Mouse (Mus musculus) heart, embryonic 11.5 days (tissue): ENCODE results near the gene Chst3. TPM values are rescaled to one million over a fixed set of nuclear protein-coding genes. Genes with fewer than 3 reads are reported as not detected.
A peak's percentile ranks its signal among the peaks of the same experiment; 100 is the strongest.
"Not testable (repeated sequence)": the region's sequence is repeated elsewhere in the genome, so short reads cannot be mapped to it uniquely, and the experiment has no call there.

Experiments
- ATAC-seq: fragments of 200-750 bp; cut with Nextera tagmentation; replicated peaks from 2 replicates; pipeline ENCODE4 v1.8.0; 2017; ENCODE audit warnings: moderate library complexity; ENCODE audit not compliant: insufficient number of reproducible peaks, low FRiP score, low TSS enrichment
- H3K27ac ChIP-seq: fragments of 300-500 bp; sonication (generic); 2 replicates; pipeline ENCODE4 v1.5.1; 2014; ENCODE audit warnings: mild to moderate bottlenecking, low read depth, low read length
- H3K27me3 ChIP-seq: fragments of 300-500 bp; sonication (generic); 2 replicates; pipeline ENCODE4 v1.6.1; 2014; ENCODE audit warnings: mild to moderate bottlenecking, low read length, mixed read lengths; ENCODE audit not compliant: control insufficient read depth, insufficient read depth
- H3K36me3 ChIP-seq: fragments of 300-500 bp; sonication (generic); 2 replicates; pipeline ENCODE4 v1.6.1; 2014; ENCODE audit warnings: mild to moderate bottlenecking, low read length, moderate library complexity, mixed read lengths; ENCODE audit not compliant: control insufficient read depth, insufficient read depth
- H3K4me1 ChIP-seq: fragments of 300-500 bp; sonication (generic); 2 replicates; pipeline ENCODE4 v1.6.1; 2014; ENCODE audit warnings: low read length; ENCODE audit not compliant: control insufficient read depth, insufficient read depth
- H3K4me2 ChIP-seq: fragments of 300-500 bp; sonication (generic); 2 replicates; pipeline ENCODE4 v1.6.1; 2014; ENCODE audit warnings: mild to moderate bottlenecking, moderate library complexity
- H3K4me3 ChIP-seq: fragments of 300-500 bp; sonication (generic); 2 replicates; pipeline ENCODE4 v1.5.1; 2014; ENCODE audit warnings: low read depth, low read length
- H3K9ac ChIP-seq: fragments of 300-500 bp; sonication (generic); 2 replicates; pipeline ENCODE4 v1.6.1; 2014; ENCODE audit warnings: mild to moderate bottlenecking, low read depth, low read length, moderate library complexity
- H3K9me3 ChIP-seq: fragments of 300-500 bp; sonication (generic); replicated peaks from 2 replicates; pipeline ENCODE4 v1.6.1; 2016; ENCODE audit warnings: low read length; ENCODE audit not compliant: control insufficient read depth
- WGBS: fragments of 180-500 bp; shearing (Covaris S2); extraction: QIAGEN DNeasy Blood & Tissue Kit; methylation state at CpG from one replicate; pipeline ENCODE4 v1.1.7; 2014; ENCODE audit not compliant: insufficient replicate concordance; 5-methylcytosine and 5-hydroxymethylcytosine counted together
- polyA plus RNA-seq: library from polyadenylated mRNA; unstranded; fragments of >200 nt; fragmentation: Nextera tagmentation; extraction: Ambion mirVana; gene quantifications from 2 replicates; pipeline ENCODE4 v1.2.1, GENCODE M21; 2014

The Chst3 gene
- polyA plus RNA-seq, 1 experiment from 2014 or later = 0.57 TPM

GRCm38 (mm10) chr10:60221571-60222259, 2.7 kb upstream of the Chst3 start:
- WGBS = 89% methylated on average over 5 of the region's 5 CpGs
- not testable (repeated sequence) for H3K4me3 ChIP-seq, H3K4me2 ChIP-seq, ATAC-seq, H3K9ac ChIP-seq, H3K36me3 ChIP-seq, H3K4me1 ChIP-seq, H3K27ac ChIP-seq, H3K9me3 ChIP-seq
- peaks cover 43% of the 10 kb centered on the region for H3K27me3 ChIP-seq

- no peak overlapping the region for H3K4me2 ChIP-seq
- H3K9me3 ChIP-seq = no peaks in the 10 kb centered on the region
- H3K27ac ChIP-seq = no peak overlapping the region
- H3K27me3 ChIP-seq = peaks cover 55% of the 10 kb centered on the region
- peaks cover 4% of the 10 kb centered on the region; the same call in 1 of the 2 replicates for H3K4me1 ChIP-seq
- WGBS = 79% methylated on average over 4 of the region's 4 CpGs
- H3K36me3 ChIP-seq = no peaks in the 10 kb centered on the region
- no peak overlapping the region for H3K9ac ChIP-seq
- ATAC-seq = no peak
- no peak overlapping the region for H3K4me3 ChIP-seq
These were observed 1.5 kb upstream of the Chst3 start for GRCm38 (mm10) chr10:60220607-60221006.

- Histone ChIP-seq H3K4me3 (no peak overlapping the region), H3K9ac (no peak overlapping the region), H3K4me1 (peaks cover 4% of the 10 kb centered on the region; the same call in 1 of the 2 replicates), H3K4me2 (no peak overlapping the region), H3K36me3 (no peaks in the 10 kb centered on the region), H3K27me3 (peaks cover 60% of the 10 kb centered on the region), H3K9me3 (no peaks in the 10 kb centered on the region), H3K27ac (no peak overlapping the region)
- ATAC-seq = no peak
- WGBS = 68% methylated on average over 5 of the region's 5 CpGs
These were observed 1.0 kb upstream of the Chst3 start for GRCm38 (mm10) chr10:60220042-60220523.

GRCm38 (mm10) chr10:60218033-60218590, 948 bp downstream of the Chst3 start:
- H3K4me2 ChIP-seq = peak overlapping the region; percentile 92
- WGBS = 6% methylated on average over 18 of the region's 18 CpGs
- no peak for ATAC-seq
- H3K27ac ChIP-seq = no peak overlapping the region
- H3K4me1 ChIP-seq = peaks cover 4% of the 10 kb centered on the region; the same call in 1 of the 2 replicates
- H3K9ac ChIP-seq = peak overlapping the region; percentile 63
- peak overlapping the region; percentile 66 for H3K4me3 ChIP-seq
- H3K9me3 ChIP-seq = no peaks in the 10 kb centered on the region
- no peaks in the 10 kb centered on the region for H3K36me3 ChIP-seq
- peaks cover 60% of the 10 kb centered on the region for H3K27me3 ChIP-seq

GRCm38 (mm10) chr10:60216331-60217095, 2.5 kb downstream of the Chst3 start:
- Histone ChIP-seq H3K36me3 (no peaks in the 10 kb centered on the region), H3K4me3 (no peak overlapping the region), H3K4me2 (no peak overlapping the region), H3K9me3 (no peaks in the 10 kb centered on the region), H3K9ac (no peak overlapping the region), H3K27me3 (peaks cover 63% of the 10 kb centered on the region), H3K4me1 (peaks cover 9% of the 10 kb centered on the region), H3K27ac (no peak overlapping the region)
- 81% methylated on average over 11 of the region's 11 CpGs for WGBS
- ATAC-seq = no peak

GRCm38 (mm10) chr10:60215077-60215960, 3.7 kb downstream of the Chst3 start:
- peaks cover 58% of the 10 kb centered on the region for H3K27me3 ChIP-seq

GRCm38 (mm10) chr10:60212589-60213379, 6.3 kb downstream of the Chst3 start:
- WGBS = 32% methylated on average over 11 of the region's 11 CpGs
- Histone ChIP-seq H3K9ac (no peak overlapping the region), H3K4me2 (no peak overlapping the region), H3K36me3 (no peaks in the 10 kb centered on the region), H3K27me3 (peaks cover 33% of the 10 kb centered on the region), H3K9me3 (no peaks in the 10 kb centered on the region), H3K4me1 (peaks cover 16% of the 10 kb centered on the region), H3K27ac (no peak overlapping the region), H3K4me3 (no peak overlapping the region)
- no peak for ATAC-seq

More at GRCm38 (mm10) chr10:60215077-60215960, 3.7 kb downstream of the Chst3 start:
- Histone ChIP-seq H3K9me3 (no peaks in the 10 kb centered on the region), H3K4me2 (no peak overlapping the region), H3K27ac (no peak overlapping the region), H3K4me3 (no peak overlapping the region), H3K4me1 (peaks cover 9% of the 10 kb centered on the region), H3K36me3 (no peaks in the 10 kb centered on the region), H3K9ac (no peak overlapping the region)
- ATAC-seq = no peak
- 59% methylated on average over 14 of the region's 14 CpGs for WGBS
